Mouse (Mus musculus): ENCODE measurements at regions not wholly inside any gene's neighbourhood (a gene's known extent, or its start where the extent isn't known, plus 50 kb on each side); places are given as distances from the start of the nearest gene placed in this dataset.

- TF ChIP-seq EP300 (optimal IDR thresholded peaks at IDR 0.05) (no peak), CTCF (IDR thresholded peaks at IDR 0.05; ENCODE audit: low read depth) (no peak)
Observed at GRCm38 (mm10) chr6:91590806-91591571, 75.3 kb downstream of the Lsm3 start.

Measured in stomach, postnatal 0 days (tissue).